ENCODE assay signal across 9 mouse cellular contexts in genomic region chr8:70631436-70631835, GRCm38 (mm10). TPM values are rescaled to one million over a fixed set of nuclear protein-coding genes. Genes with fewer than 3 reads are reported as not detected.
DNase-seq lines count a peak whose midpoint lies in the region; ATAC-seq and TF ChIP-seq lines count a peak whose summit lies in the region.
"Had no signal": no experiment of that assay in that cellular context is flagged by ENCODE, and none has a peak within 500 bp of the region (broad histone marks: within the 10 kb centered on the region; RNA-seq: fewer than 3 reads in every experiment).

No protein-coding gene starts in this region.

- no peak for DNase-seq in hindbrain, embryonic 14.5 days (ENCODE audit: low spot score)
- DNase-seq in kidney, postnatal 4 days, result peak; percentile 63 to 79
- no peak for DNase-seq in thymus, postnatal 25 days
- no peak for DNase-seq in cerebellum, postnatal 36 days
- DNase-seq in layer of hippocampus, adult 2 months (ENCODE audit: low spot score in 2 of 2), result no peak

- H3K9ac ChIP-seq in hindbrain, embryonic 13.5 days, result peak overlapping the region; percentile 13; the same call in 1 of the 2 replicates
- no peak overlapping the region for H3K9ac ChIP-seq in hindbrain, embryonic 14.5 days
- peak overlapping the region; percentile 52 for H3K9ac ChIP-seq in heart, embryonic 12.5 days
- H3K9ac ChIP-seq in stomach, embryonic 14.5 days (replicated peaks; ENCODE audit: low read depth, low read length), result no peak overlapping the region

- no peak overlapping the region for H3K27ac ChIP-seq in hindbrain, embryonic 13.5 days
- H3K27ac ChIP-seq in hindbrain, embryonic 14.5 days, result no peak overlapping the region
- H3K27ac ChIP-seq in heart, embryonic 12.5 days (ENCODE audit: poor library complexity, severe bottlenecking), result no peak overlapping the region
- H3K27ac ChIP-seq in stomach, embryonic 14.5 days (ENCODE audit: low read length), result no peak overlapping the region
- H3K27ac ChIP-seq in layer of hippocampus, adult 2 months, result no peak overlapping the region

- no peak overlapping the region for H3K4me2 ChIP-seq in hindbrain, embryonic 13.5 days
- H3K4me2 ChIP-seq in hindbrain, embryonic 14.5 days (replicated peaks), result no peak overlapping the region
- peak overlapping the region; percentile 68 for H3K4me2 ChIP-seq in heart, embryonic 12.5 days
- H3K4me2 ChIP-seq in stomach, embryonic 14.5 days (replicated peaks; ENCODE audit: low read depth, low read length), result 0 out of 2 replicates have a peak overlapping the region, but pooled peaks have one; percentile 14

- no peaks in the 10 kb centered on the region for H3K9me3 ChIP-seq in hindbrain, embryonic 13.5 days
- no peaks in the 10 kb centered on the region for H3K9me3 ChIP-seq in hindbrain, embryonic 14.5 days (ENCODE audit: control insufficient read depth, low read length)
- H3K9me3 ChIP-seq in heart, embryonic 12.5 days (replicated peaks), result no peaks in the 10 kb centered on the region
- no peaks in the 10 kb centered on the region for H3K9me3 ChIP-seq in stomach, embryonic 14.5 days (ENCODE audit: control insufficient read depth, low read depth, low read length)

- WGBS in hindbrain, embryonic 13.5 days, result 20% methylated on average over 24 of the region's 24 CpGs
- 18% methylated on average over 23 of the region's 24 CpGs for WGBS in hindbrain, embryonic 14.5 days
- WGBS in heart, embryonic 12.5 days, result 16% methylated on average over 24 of the region's 24 CpGs
- 16% methylated on average over 24 of the region's 24 CpGs for WGBS in stomach, embryonic 14.5 days

- TF ChIP-seq CTCF in layer of hippocampus, adult 2 months (conservative IDR thresholded peaks at IDR 0.05), result no peak

- H3K27me3 ChIP-seq in hindbrain, embryonic 13.5 days, result peaks cover 27% of the 10 kb centered on the region
- peaks cover 9% of the 10 kb centered on the region for H3K27me3 ChIP-seq in hindbrain, embryonic 14.5 days (ENCODE audit: control insufficient read depth, insufficient read depth, low read length)
- peaks cover 14% of the 10 kb centered on the region; the same call in 1 of the 2 replicates for H3K27me3 ChIP-seq in heart, embryonic 12.5 days (replicated peaks)
- no peaks in the 10 kb centered on the region for H3K27me3 ChIP-seq in stomach, embryonic 14.5 days (ENCODE audit: control insufficient read depth, insufficient read depth, low read length)

- H3K4me3 ChIP-seq in hindbrain, embryonic 13.5 days, result no peak overlapping the region
- no peak overlapping the region for H3K4me3 ChIP-seq in hindbrain, embryonic 14.5 days (replicated peaks; ENCODE audit: low read length)
- peak overlapping the region; percentile 14; the same call in 1 of the 2 replicates for H3K4me3 ChIP-seq in heart, embryonic 12.5 days
- H3K4me3 ChIP-seq in stomach, embryonic 14.5 days (ENCODE audit: low read depth, low read length), result no peak overlapping the region
- H3K4me3 ChIP-seq in layer of hippocampus, adult 2 months, result no peak overlapping the region

- peaks cover 23% of the 10 kb centered on the region for H3K4me1 ChIP-seq in hindbrain, embryonic 13.5 days (replicated peaks)
- H3K4me1 ChIP-seq in hindbrain, embryonic 14.5 days (replicated peaks; ENCODE audit: control insufficient read depth, insufficient read depth, low read length), result no peaks in the 10 kb centered on the region; the same call in 1 of the 2 replicates
- peaks cover 41% of the 10 kb centered on the region for H3K4me1 ChIP-seq in heart, embryonic 12.5 days (replicated peaks)
- peaks cover 24% of the 10 kb centered on the region for H3K4me1 ChIP-seq in stomach, embryonic 14.5 days (ENCODE audit: control insufficient read depth, insufficient read depth, low read length)

- ATAC-seq in hindbrain, embryonic 13.5 days (ENCODE audit: low FRiP score), result no peak
- ATAC-seq in hindbrain, embryonic 14.5 days (ENCODE audit: low FRiP score), result no peak
- no peak for ATAC-seq in heart, embryonic 12.5 days (ENCODE audit: insufficient number of reproducible peaks, low FRiP score)
- no peak for ATAC-seq in stomach, embryonic 14.5 days (ENCODE audit: insufficient number of reproducible peaks, insufficient read depth, low FRiP score, low read depth)

- H3K36me3 ChIP-seq in hindbrain, embryonic 13.5 days, result no peaks in the 10 kb centered on the region
- no peaks in the 10 kb centered on the region for H3K36me3 ChIP-seq in hindbrain, embryonic 14.5 days (replicated peaks; ENCODE audit: control insufficient read depth, insufficient read depth)
- H3K36me3 ChIP-seq in heart, embryonic 12.5 days, result no peaks in the 10 kb centered on the region
- no peaks in the 10 kb centered on the region for H3K36me3 ChIP-seq in stomach, embryonic 14.5 days (ENCODE audit: control insufficient read depth, insufficient read depth, low read length)

RNA-seq across cellular contexts. Expression of gene Gdf15, which starts 0.8 kb away (rescaled TPM):
- polyA plus RNA-seq in hindbrain, embryonic 13.5 days (2015; fragmentation: Nextera tagmentation; extraction: Ambion mirVana), result 0.12 and 0.14 TPM in 2 replicates
- polyA plus RNA-seq in hindbrain, embryonic 14.5 days (2014; fragmentation: Nextera tagmentation; extraction: Ambion mirVana), result 0.14 and 0.28 TPM in 2 replicates
- 1.0 and 1.1 TPM in 2 replicates for polyA plus RNA-seq in heart, embryonic 12.5 days (2016; fragmentation: Nextera tagmentation; extraction: Ambion mirVana)
- polyA plus RNA-seq in stomach, embryonic 14.5 days (2014; fragmentation: Nextera tagmentation; extraction: Ambion mirVana), result 0.17 and 0.24 TPM in 2 replicates
- total RNA-seq in layer of hippocampus, adult 2 months (2021), result under 1 TPM in 1 of 2 experiments, not detected in 1; 0.25 TPM
- total RNA-seq: layer of hippocampus, adult 18-20 months had no signal

RNA-seq across cellular contexts. Expression of gene Lrrc25, which starts 15.5 kb away (rescaled TPM):
- polyA plus RNA-seq in hindbrain, embryonic 13.5 days (2015; fragmentation: Nextera tagmentation; extraction: Ambion mirVana), result 1.5 and 1.9 TPM in 2 replicates
- 0.98 and 1.6 TPM in 2 replicates for polyA plus RNA-seq in hindbrain, embryonic 14.5 days (2014; fragmentation: Nextera tagmentation; extraction: Ambion mirVana)
- polyA plus RNA-seq in heart, embryonic 12.5 days (2016; fragmentation: Nextera tagmentation; extraction: Ambion mirVana), result 0.65 and 0.71 TPM in 2 replicates
- 1.9 and 2.9 TPM in 2 replicates for polyA plus RNA-seq in stomach, embryonic 14.5 days (2014; fragmentation: Nextera tagmentation; extraction: Ambion mirVana)
- under 1 TPM; 0.54 to 0.97 TPM for total RNA-seq in layer of hippocampus, adult 2 months (2021)

RNA-seq across cellular contexts. Expression of gene Ssbp4, which starts 22.8 kb away (rescaled TPM):
- 122 and 132 TPM in 2 replicates for polyA plus RNA-seq in hindbrain, embryonic 13.5 days (2015; fragmentation: Nextera tagmentation; extraction: Ambion mirVana)
- 165 and 173 TPM in 2 replicates for polyA plus RNA-seq in hindbrain, embryonic 14.5 days (2014; fragmentation: Nextera tagmentation; extraction: Ambion mirVana)
- polyA plus RNA-seq in heart, embryonic 12.5 days (2016; fragmentation: Nextera tagmentation; extraction: Ambion mirVana), result 76.0 and 78.6 TPM in 2 replicates
- 121 and 122 TPM in 2 replicates for polyA plus RNA-seq in stomach, embryonic 14.5 days (2014; fragmentation: Nextera tagmentation; extraction: Ambion mirVana)
- total RNA-seq in layer of hippocampus, adult 2 months (2021), result 100 to 1,000 TPM; 274 to 297 TPM

RNA-seq across cellular contexts. Expression of gene Pgpep1, which starts 28.8 kb away (rescaled TPM):
- 103 and 105 TPM in 2 replicates for polyA plus RNA-seq in hindbrain, embryonic 13.5 days (2015; fragmentation: Nextera tagmentation; extraction: Ambion mirVana)
- 74.0 and 89.3 TPM in 2 replicates for polyA plus RNA-seq in hindbrain, embryonic 14.5 days (2014; fragmentation: Nextera tagmentation; extraction: Ambion mirVana)
- 32.1 and 35.6 TPM in 2 replicates for polyA plus RNA-seq in heart, embryonic 12.5 days (2016; fragmentation: Nextera tagmentation; extraction: Ambion mirVana)
- 67.7 and 70.8 TPM in 2 replicates for polyA plus RNA-seq in stomach, embryonic 14.5 days (2014; fragmentation: Nextera tagmentation; extraction: Ambion mirVana)
- 10 to 100 TPM; 25.4 to 29.1 TPM for total RNA-seq in layer of hippocampus, adult 2 months (2021)

RNA-seq across cellular contexts. Expression of gene Isyna1, which starts 37.3 kb away (rescaled TPM):
- 121 and 125 TPM in 2 replicates for polyA plus RNA-seq in hindbrain, embryonic 13.5 days (2015; fragmentation: Nextera tagmentation; extraction: Ambion mirVana)
- 86.8 and 96.6 TPM in 2 replicates for polyA plus RNA-seq in hindbrain, embryonic 14.5 days (2014; fragmentation: Nextera tagmentation; extraction: Ambion mirVana)
- polyA plus RNA-seq in heart, embryonic 12.5 days (2016; fragmentation: Nextera tagmentation; extraction: Ambion mirVana), result 138 and 142 TPM in 2 replicates
- polyA plus RNA-seq in stomach, embryonic 14.5 days (2014; fragmentation: Nextera tagmentation; extraction: Ambion mirVana), result 81.3 and 82.4 TPM in 2 replicates
- total RNA-seq in layer of hippocampus, adult 2 months (2021), result 10 to 100 TPM; 41.4 to 46.4 TPM

Comparison
In these comparisons a context has a peak if more than half of its experiments do, and no peak if none do; other contexts are left out.
1. H3K9ac ChIP-seq: peak in hindbrain, embryonic 13.5 days (single experiment) and heart, embryonic 12.5 days (single experiment); none in hindbrain, embryonic 14.5 days (single experiment) and stomach, embryonic 14.5 days (single experiment).
2. H3K4me2 ChIP-seq: peak in heart, embryonic 12.5 days (single experiment) and stomach, embryonic 14.5 days (single experiment); none in hindbrain, embryonic 13.5 days (single experiment) and hindbrain, embryonic 14.5 days (single experiment).
3. DNase-seq: peak in kidney, postnatal 4 days (2 of 2); none in hindbrain, embryonic 14.5 days (single experiment), thymus, postnatal 25 days (single experiment), cerebellum, postnatal 36 days (0 of 2) and layer of hippocampus, adult 2 months (0 of 2).